Mouse (Mus musculus) layer of hippocampus, adult 11-12 months (tissue): Measurements from ENCODE around the gene Atg9b.
"Not testable (repeated sequence)": the region's sequence is repeated elsewhere in the genome, so short reads cannot be mapped to it uniquely, and the experiment has no call there.

Source experiments
- DNase-seq: peaks from one replicate; pipeline ENCODE4 v3.0.0; 2022; ENCODE audit warnings: low spot score

Gene Atg9b

DNA sequence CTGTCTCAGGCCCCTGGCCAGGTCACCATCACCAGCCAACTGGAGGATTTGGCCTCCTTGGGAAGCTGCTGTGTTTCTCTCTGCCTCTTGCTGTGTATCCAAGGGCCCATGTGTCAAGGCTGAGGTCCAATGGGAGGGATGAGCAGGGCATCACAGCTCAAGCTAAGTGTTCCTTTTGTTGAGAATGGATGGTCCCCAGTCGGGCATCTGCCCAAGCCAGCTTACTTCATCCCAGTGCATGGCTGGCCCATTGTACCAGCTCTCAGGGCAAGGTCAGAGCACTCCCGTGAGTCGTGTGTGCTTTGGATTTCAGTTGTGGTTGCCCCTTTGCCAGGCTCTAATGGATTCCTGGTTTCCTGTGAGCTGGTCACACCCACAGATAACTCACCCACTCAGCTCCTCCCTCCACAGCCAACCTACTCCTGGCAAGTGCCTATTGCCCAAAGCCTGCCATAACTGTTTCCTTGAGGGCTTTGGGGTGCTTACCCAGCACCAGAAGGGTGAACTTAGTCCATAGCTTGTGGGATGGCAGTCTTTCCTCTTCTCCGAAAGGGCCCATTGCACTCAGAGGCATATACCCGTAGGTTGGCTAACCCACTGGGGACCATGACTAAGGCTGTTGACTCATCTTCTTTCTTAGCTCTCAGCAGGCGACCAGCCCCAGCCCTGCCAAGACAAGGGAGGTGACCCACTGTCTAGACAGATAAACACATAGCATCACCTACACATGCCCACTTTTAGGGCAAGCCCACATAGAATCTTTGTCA lies 12.8 kb upstream of the Atg9b start:
- DNase-seq: peak; percentile 70

DNA sequence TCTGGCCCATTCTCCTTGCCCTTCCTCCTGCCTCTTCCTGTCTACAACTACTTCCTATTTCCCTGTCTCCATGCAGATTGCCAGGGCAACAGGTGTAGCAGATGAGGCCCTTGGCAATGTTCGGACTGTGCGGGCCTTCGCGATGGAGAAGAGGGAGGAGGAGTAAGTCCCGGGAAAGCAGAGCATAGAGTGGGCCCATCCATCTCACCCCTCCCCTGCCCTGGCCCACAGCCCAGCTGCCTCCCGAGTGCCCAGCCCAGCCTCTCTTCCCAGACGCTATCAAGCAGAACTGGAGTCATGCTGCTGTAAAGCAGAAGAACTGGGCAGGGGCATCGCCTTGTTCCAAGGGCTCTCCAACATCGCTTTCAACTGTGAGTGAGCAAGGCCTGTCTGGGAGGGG lies 10.0 kb upstream of the Atg9b start:
- no peak for DNase-seq

GRCm38 (mm10) chr5:24400911-24401605 lies 9.1 kb upstream of the Atg9b start:
- no peak for DNase-seq

DNA sequence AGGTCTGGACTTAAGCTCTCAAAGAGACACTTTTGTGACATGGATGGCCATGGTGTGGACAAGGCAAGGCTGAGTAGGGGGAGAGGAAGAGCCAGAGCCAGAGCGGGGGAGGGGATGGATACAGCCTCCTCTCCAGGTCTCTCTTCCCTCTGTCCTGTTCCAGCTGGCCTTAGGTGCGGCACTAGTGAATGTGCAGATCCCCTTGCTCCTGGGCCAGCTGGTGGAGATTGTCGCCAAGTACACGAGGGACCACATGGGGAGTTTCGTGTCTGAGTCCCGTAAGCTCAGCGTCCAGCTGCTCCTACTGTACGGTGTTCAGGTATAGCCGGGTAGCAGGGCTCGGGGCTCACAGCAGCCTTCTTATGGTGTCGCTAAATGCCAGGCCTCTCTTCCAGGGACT lies 8.4 kb upstream of the Atg9b start:
- DNase-seq: no peak

DNA sequence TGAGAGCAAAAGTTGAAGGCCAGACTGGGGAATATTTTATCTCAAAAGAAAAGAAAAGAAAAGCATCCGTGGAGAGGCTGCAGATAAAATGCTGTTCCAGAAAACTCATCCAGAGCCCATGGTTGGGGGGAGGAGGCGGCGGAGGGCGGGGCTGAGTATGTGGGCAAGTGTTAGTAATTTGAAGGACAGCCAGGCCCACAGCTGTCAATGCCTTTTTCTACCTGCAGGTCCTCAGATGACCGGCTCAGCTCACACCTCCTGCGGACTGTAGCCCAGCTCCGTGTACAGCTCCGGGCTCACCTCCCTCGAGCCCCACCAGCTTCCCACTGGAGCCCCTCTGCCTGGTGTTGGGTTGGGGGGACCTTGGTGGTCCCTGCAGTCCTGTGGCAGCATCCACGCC lies 7.7 kb upstream of the Atg9b start:
- no peak for DNase-seq

DNA sequence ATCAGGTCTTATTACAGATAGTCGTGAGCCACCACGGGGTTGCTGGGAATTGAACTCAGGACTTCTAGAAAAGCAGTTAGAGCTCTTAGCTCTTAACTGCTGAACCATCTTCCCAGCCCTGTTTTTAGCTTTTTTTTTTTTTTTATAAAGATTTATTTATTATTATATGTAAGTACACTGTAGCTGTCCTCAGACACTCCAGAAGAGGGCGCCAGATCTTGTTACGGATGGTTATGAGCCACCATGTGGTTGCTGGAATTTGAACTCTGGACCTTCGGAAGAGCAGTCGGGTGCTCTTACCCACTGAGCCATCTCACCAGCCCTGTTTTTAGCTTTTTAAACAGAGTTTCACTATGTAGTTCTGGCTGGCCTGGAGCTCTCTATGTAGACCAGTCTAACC lies 4.3 kb upstream of the Atg9b start:
- DNase-seq: not testable (repeated sequence)

DNA sequence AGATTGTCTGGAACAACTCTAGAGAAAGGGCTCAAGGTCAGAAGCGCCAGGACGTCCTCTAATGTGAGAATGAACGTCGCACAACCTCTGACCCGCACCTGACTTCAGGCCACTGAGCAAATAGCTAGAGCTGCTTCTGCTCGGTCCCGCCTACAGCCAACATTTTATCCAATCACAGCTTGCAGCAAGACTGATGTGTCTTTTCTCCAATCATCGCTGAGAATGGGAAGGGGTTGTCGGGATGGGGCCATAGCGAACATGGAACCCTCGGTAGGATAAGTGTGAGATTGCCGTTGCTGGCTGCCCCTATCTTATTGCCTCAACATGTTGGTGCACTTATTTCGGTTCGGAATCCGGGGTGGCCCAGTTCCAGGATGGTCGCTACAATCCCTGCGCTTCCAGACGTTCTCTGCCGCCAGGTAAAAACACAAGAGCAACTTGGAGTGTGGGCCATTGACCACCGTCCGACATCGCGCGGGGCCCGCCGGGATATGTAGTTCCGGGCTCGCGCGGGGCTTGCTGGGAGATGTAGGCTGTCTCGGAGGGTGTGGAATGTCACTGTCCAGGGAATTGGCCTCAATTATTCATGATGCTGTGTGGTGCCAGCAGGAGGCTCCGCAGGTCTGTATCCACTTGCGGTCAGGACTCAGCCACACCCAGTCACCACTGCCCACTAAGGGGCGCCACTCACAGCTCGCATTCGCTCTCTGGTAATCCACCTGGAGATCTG lies 2.4 kb upstream of the Atg9b start:
- DNase-seq: peak; percentile 97

GRCm38 (mm10) chr5:24393392-24393997 lies 1.6 kb upstream of the Atg9b start, which contains the start of gene Abcb8:
TSS of gene Abcb8 (plus strand) at chr5:24393663.
- DNase-seq: peak; percentile 91

DNA sequence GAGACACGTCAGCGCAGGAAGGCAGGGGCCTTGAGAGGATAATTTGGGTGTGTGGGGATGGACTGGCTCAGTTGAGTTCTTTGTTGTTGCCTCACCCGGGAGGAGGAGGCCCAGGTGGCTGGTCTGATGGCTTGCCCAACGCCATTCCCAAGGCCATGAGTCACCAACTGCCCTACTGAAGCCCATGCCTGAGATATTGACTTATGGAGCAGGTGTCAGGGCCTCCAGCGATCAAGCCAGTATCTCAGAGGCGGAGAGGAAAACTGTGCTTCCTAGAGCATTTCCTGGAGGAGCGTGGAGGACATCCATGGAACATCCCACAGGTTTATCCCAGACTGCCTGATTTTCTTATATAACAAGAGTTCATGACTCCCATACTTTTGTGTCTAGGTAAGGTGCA lies 781 bp upstream of the Atg9b start:
- DNase-seq: no peak

GRCm38 (mm10) chr5:24389658-24390020 lies 2.3 kb downstream of the Atg9b start:
- no peak for DNase-seq

- DNase-seq: no peak
Observed at GRCm38 (mm10) chr5:24389011-24389657, 2.8 kb downstream of the Atg9b start.

- DNase-seq: no peak
Observed at GRCm38 (mm10) chr5:24388246-24388915, 3.6 kb downstream of the Atg9b start.

DNA sequence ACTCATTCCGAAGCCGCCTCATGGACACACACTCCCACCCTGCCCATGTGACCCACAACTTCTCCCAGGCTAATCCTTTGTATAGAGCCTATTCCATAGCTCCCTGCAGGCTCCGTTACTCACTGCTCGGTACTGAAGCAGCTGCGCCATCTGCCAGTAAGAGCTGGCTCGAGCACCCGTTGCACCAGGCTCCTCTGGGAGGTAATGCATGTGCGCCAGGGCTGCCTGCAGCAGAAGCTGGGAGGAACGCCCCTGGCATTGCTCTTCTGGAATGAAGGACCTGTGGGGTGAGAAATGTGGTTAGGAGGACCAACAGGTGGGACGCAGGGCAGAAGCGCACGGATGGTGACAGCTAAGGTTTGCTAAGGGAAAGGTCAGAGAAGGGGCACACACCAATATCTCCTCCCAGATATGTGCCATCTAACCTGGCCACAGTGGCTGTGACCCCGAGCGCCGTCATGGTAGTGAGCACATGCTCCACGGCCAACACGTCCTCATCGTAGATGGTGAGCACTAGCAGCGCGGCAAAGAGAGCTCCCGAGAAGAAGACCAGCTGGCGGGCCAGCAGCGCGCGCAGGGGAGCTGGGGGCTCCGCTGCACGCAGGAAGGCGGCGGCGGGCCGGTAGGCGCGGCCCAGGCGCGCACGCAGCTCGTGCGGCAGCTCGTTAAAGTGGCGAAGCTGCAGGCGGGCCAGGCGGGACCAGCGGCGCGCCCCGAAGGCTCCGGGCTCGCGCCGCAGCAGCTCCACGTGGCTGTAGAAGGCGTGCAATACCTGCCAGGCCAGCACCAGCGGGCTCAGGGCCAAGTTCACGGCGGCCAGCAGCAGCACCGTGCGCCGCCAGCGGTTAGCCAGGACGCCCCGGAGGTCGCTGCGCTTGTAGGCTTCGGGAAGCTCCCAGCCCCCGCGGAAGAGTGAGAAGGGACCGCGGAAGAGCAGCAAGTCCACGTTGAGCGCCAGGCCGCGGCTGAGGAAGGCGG lies 4.4 kb downstream of the Atg9b start:
- peak; percentile 70 for DNase-seq

DNA sequence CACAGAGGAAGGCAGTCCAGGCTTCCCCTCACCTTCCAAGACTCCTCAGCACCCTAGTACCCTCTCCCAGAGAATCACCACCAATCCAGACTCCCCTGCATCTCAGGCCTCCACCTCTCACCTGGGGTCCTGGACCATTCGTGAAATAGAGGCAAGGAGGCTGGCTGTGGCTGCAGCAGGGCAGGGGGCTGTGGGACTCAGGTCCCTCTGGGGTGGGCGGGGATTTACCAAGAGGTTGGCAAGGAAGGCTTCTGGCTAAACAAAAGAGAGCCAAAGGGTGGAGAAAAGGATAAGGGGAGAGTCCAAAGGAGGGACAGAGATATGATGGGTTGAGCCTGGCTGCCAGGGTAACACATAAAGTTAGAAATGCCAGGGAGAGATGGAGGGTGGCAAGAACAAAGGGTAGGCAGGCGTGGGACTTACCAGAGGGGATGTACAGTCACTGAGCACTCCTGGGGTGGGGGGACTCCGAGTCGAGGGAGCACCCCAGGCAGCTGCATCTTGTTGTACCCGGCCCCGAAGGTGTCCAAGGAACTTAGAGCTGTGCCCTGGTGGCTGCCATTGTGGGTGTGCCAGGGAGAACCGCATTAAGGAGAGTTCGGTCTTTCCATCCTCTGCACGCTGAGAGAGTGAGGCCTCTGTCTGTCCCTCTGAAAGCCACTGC lies 5.9 kb downstream of the Atg9b start:
- DNase-seq: no peak

- DNase-seq: no peak
Observed at GRCm38 (mm10) chr5:24385374-24385773, 6.6 kb downstream of the Atg9b start.

DNA sequence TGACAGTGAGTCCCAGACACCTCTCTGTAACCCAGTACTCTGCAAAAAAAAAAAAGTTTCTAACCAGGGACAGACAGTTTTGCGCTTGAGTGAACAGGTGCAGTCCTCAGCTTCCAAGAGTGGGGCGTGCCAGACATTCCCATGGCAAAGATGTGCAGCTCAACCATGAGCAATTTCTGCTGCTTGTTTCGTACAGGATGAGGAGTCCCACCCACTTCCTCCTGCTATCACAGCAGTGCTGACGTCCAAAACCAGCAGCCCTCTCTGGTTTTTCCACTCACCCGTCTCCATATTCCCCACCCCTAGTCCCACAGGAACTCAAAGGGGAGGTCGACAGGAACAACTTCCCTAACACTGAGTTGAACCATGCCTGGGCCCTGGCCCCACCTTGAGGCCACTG lies 7.5 kb downstream of the Atg9b start:
- peak; percentile 46 for DNase-seq

DNA sequence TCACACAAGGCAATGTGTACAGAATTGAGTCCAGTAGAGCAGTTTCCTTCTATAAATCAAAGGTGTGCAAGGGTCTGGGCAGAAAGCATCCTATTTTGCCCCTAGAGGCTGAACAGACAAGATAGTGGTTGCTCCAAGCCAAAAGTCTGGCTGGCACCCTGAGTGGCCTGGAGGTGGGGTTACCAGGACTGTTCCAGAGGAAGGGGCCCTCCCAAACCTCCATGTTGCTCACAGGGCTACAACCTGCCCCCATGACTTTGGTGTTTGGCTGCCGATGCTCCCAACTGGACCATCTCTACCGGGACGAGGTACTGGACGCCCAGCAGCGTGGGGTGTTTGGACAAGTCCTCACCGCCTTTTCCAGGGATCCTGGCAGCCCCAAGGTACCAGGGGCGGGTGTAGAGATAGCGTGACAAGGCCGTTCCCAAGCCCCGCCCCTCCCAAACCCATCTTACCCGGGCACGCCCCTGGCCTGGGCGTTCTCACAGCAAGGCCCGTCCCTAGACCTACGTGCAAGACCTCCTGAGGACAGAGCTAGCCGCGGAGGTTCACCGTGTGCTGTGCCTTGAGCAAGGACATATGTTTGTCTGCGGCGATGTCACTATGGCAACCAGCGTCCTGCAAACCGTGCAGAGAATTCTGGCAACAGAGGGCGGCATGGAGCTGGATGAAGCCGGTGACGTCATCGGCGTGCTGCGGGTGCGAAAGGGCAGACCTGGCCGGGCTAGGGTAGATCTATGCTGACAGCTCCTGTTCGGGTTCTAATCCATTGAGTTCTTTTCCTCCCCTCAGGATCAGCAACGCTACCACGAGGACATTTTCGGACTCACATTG lies 8.7 kb downstream of the Atg9b start:
- DNase-seq: peak; percentile 94

- no peak for DNase-seq
Observed at GRCm38 (mm10) chr5:24381988-24382387, 10.0 kb downstream of the Atg9b start.

- DNase-seq: no peak
Observed at GRCm38 (mm10) chr5:24381486-24381885, 10.5 kb downstream of the Atg9b start.
